Mouse (Mus musculus): ENCODE measurements around the gene Sez6l. TPM values are rescaled to one million over a fixed set of nuclear protein-coding genes. Genes with fewer than 3 reads are reported as not detected.

Sez6l gene
- total and polyA plus RNA-seq, 3 experiments: 0.11 TPM; not detected in 2

DNA sequence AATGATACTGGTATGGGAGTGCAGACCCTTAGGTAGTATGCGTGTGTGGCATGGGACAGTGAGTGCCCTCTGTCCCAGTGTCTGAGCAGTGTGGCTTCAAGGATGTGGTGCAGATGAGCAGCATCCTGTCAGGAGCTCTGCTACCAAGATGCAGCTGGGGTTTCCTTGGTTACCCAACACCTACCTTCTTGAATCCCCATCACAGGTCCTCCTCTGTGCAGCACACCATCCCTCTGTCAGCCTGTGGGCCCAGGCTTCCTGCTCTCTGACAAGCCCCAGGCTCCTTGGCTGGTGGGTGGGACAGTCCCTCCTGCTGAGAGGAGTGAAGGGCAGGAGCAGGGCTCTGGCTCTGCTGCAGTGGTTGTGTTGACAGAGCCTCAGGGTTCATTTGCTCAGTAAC lies 199.6 kb downstream of the Sez6l start:
- Histone ChIP-seq H3K4me1 (ENCODE audit: insufficient read depth, low read depth, low read length) (peaks cover 8% of the 10 kb centered on the region), H3K9me3 (replicated peaks) (no peaks in the 10 kb centered on the region), H3K36me3 (replicated peaks) (peaks cover 92% of the 10 kb centered on the region), H3K4me3 (ENCODE audit: low read depth, low read length) (no peak overlapping the region), H3K27me3 (ENCODE audit: insufficient read depth, low read length) (no peaks in the 10 kb centered on the region)
- DNase-seq (ENCODE audit: low spot score) (no peak), ATAC-seq (ENCODE audit: extremely low read depth, insufficient number of reproducible peaks, low FRiP score, poor library complexity, severe bottlenecking) (no peak)
- TF ChIP-seq POLR2AphosphoS5 (IDR thresholded peaks at IDR 0.05; ENCODE audit: insufficient replicate concordance, low read depth, low read length) (no peak), GATA2 (IDR thresholded peaks at IDR 0.05; ENCODE audit: borderline replicate concordance, low read depth, low read length) (no peak), TAL1 (conservative IDR thresholded peaks at IDR 0.05; ENCODE audit: low read depth, low read length) (no peak), CTCF (IDR thresholded peaks at IDR 0.05; ENCODE audit: low read depth, low read length) (no peak), GATA1 (IDR thresholded peaks at IDR 0.05; ENCODE audit: borderline replicate concordance, low read length) (no peak)

DNA sequence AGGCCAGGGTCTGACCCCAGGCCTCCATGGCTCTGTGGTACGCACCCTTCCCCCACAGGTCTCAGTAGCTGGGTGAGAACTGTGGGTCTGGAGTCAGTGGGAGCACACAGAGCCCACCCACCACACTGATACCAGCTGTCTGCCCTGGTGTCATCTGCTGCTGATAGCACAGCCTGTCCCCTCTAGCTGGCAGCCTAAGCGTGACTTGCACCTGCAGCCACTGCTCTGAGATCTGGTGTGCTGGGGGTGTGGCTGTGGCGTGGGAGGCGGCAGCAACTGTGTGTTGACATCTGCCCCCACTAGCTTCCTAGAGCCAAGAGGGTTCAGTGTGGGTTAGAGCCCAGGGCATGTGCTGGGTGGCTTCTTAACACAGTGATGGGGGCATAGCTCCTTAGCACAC lies 200.9 kb downstream of the Sez6l start:
- ATAC-seq (ENCODE audit: extremely low read depth, insufficient number of reproducible peaks, low FRiP score, poor library complexity, severe bottlenecking) (no peak), DNase-seq (ENCODE audit: low spot score) (no peak)
- Histone ChIP-seq H3K4me1 (ENCODE audit: insufficient read depth, low read depth, low read length) (peaks cover 10% of the 10 kb centered on the region), H3K27me3 (ENCODE audit: insufficient read depth, low read length) (no peaks in the 10 kb centered on the region), H3K36me3 (replicated peaks) (peaks cover 99% of the 10 kb centered on the region), H3K4me3 (ENCODE audit: low read depth, low read length) (no peak overlapping the region), H3K9me3 (replicated peaks) (no peaks in the 10 kb centered on the region)
- TF ChIP-seq POLR2AphosphoS5 (IDR thresholded peaks at IDR 0.05; ENCODE audit: insufficient replicate concordance, low read depth, low read length) (no peak), TAL1 (conservative IDR thresholded peaks at IDR 0.05; ENCODE audit: low read depth, low read length) (no peak), CTCF (IDR thresholded peaks at IDR 0.05; ENCODE audit: low read depth, low read length) (no peak)

DNA sequence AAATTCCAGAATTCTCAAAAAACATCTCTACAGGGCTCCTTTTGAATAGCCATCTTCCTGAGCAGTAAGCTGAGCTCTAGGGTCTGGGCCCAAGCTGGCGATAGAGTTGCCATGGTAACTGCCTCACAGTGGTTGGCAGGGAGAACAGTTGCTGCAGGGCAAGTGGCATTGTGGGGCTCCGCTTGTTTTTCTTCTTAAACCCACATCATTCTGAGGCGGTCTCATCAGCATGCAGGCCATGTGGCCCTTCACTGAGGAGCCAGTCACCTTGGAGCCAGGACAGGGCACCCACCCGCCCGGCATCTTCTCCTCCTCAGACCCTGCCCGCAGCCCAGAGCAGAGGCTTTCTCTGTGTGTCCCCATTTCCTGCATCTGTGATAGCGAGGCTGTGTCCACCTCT lies 205.1 kb downstream of the Sez6l start:
- DNase-seq (ENCODE audit: low spot score) (no peak), ATAC-seq (ENCODE audit: extremely low read depth, insufficient number of reproducible peaks, low FRiP score, poor library complexity, severe bottlenecking) (no peak)
- H3K4me1 ChIP-seq (ENCODE audit: insufficient read depth, low read depth, low read length): peaks cover 13% of the 10 kb centered on the region
- no peak overlapping the region for H3K4me3 ChIP-seq (ENCODE audit: low read depth, low read length)
- no peaks in the 10 kb centered on the region for H3K9me3 ChIP-seq (replicated peaks)
- peaks cover 99% of the 10 kb centered on the region for H3K36me3 ChIP-seq (replicated peaks)
- no peaks in the 10 kb centered on the region for H3K27me3 ChIP-seq (ENCODE audit: insufficient read depth, low read length)
- TF ChIP-seq GATA2 (IDR thresholded peaks at IDR 0.05; ENCODE audit: borderline replicate concordance, low read depth, low read length): no peak
- TF ChIP-seq GATA1 (IDR thresholded peaks at IDR 0.05; ENCODE audit: borderline replicate concordance, low read length): no peak
- TF ChIP-seq POLR2AphosphoS5 (IDR thresholded peaks at IDR 0.05; ENCODE audit: insufficient replicate concordance, low read depth, low read length): no peak
- no peak for TF ChIP-seq CTCF (IDR thresholded peaks at IDR 0.05; ENCODE audit: low read depth, low read length)
- TF ChIP-seq TAL1 (conservative IDR thresholded peaks at IDR 0.05; ENCODE audit: low read depth, low read length): no peak

DNA sequence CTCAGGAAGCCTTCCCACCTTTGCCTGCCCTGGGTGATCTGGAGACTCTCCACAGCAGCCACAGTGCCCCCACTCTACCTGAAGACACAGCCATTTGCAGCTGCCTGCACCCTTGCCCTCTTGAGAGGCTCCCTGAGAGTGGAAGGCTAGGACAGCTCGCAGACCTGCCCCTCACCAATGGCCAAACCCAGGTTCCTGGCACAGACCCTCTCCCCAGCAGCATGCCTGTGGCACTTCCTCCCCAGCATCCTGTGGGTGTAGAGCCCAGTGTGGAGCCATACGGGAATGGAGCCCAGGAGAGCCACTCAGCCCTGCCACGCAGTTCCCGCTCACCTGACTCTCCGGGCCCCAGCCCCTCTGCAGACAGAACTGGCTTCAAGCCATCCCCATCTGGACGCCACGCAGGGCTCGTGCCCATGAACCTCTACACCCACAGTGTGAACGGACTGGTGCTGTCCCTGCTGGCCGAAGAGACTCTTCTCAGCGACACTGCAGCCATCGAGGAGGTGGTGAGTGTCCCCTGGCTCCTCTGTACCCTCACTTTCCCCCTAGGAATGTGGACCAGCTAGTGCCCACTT lies 206.7 kb downstream of the Sez6l start:
- no peak for ATAC-seq (ENCODE audit: extremely low read depth, insufficient number of reproducible peaks, low FRiP score, poor library complexity, severe bottlenecking)
- H3K27me3 ChIP-seq (ENCODE audit: insufficient read depth, low read length): no peaks in the 10 kb centered on the region
- no peak for DNase-seq (ENCODE audit: low spot score)
- peaks cover 95% of the 10 kb centered on the region for H3K36me3 ChIP-seq (replicated peaks)
- no peak for TF ChIP-seq CTCF (IDR thresholded peaks at IDR 0.05; ENCODE audit: low read depth, low read length)
- TF ChIP-seq TAL1 (conservative IDR thresholded peaks at IDR 0.05; ENCODE audit: low read depth, low read length): no peak
- TF ChIP-seq GATA2 (IDR thresholded peaks at IDR 0.05; ENCODE audit: borderline replicate concordance, low read depth, low read length): no peak
- no peak for TF ChIP-seq POLR2AphosphoS5 (IDR thresholded peaks at IDR 0.05; ENCODE audit: insufficient replicate concordance, low read depth, low read length)
- no peak for TF ChIP-seq GATA1 (IDR thresholded peaks at IDR 0.05; ENCODE audit: borderline replicate concordance, low read length)
- H3K4me3 ChIP-seq (ENCODE audit: low read depth, low read length): no peak overlapping the region
- peaks cover 8% of the 10 kb centered on the region; the same call in 1 of the 2 replicates for H3K4me1 ChIP-seq (ENCODE audit: insufficient read depth, low read depth, low read length)
- no peaks in the 10 kb centered on the region for H3K9me3 ChIP-seq (replicated peaks)

DNA sequence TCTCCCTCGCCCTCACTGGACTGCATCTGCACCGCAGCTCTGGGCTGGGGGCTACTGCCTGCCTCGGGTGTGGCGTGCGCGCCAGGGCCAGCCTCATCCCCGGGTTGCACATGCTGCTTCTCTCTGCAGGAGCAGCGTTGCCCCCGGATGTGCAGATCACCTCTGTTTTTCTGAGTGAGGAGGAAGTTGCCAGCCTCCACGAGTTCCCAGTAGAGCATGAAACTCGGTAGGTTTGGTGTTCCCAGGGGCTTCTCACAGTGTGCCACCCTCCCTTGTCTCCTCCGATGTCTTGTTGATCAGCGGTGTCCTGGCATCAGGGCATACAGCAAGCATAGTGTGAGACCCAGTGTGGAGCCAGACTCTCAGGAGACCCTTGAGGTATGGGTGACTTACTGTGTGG lies 207.7 kb downstream of the Sez6l start:
- 0 out of 2 replicates have a peak, but pooled peaks cover 8% of the 10 kb centered on the region for H3K4me1 ChIP-seq (ENCODE audit: insufficient read depth, low read depth, low read length)
- no peaks in the 10 kb centered on the region for H3K27me3 ChIP-seq (ENCODE audit: insufficient read depth, low read length)
- no peak for DNase-seq (ENCODE audit: low spot score)
- no peaks in the 10 kb centered on the region for H3K9me3 ChIP-seq (replicated peaks)
- no peak for ATAC-seq (ENCODE audit: extremely low read depth, insufficient number of reproducible peaks, low FRiP score, poor library complexity, severe bottlenecking)
- no peak for TF ChIP-seq POLR2AphosphoS5 (IDR thresholded peaks at IDR 0.05; ENCODE audit: insufficient replicate concordance, low read depth, low read length)
- no peak for TF ChIP-seq TAL1 (conservative IDR thresholded peaks at IDR 0.05; ENCODE audit: low read depth, low read length)
- TF ChIP-seq GATA2 (IDR thresholded peaks at IDR 0.05; ENCODE audit: borderline replicate concordance, low read depth, low read length): no peak
- no peak for TF ChIP-seq GATA1 (IDR thresholded peaks at IDR 0.05; ENCODE audit: borderline replicate concordance, low read length)
- no peak for TF ChIP-seq CTCF (IDR thresholded peaks at IDR 0.05; ENCODE audit: low read depth, low read length)
- H3K36me3 ChIP-seq (replicated peaks): peaks cover 95% of the 10 kb centered on the region
- no peak overlapping the region for H3K4me3 ChIP-seq (ENCODE audit: low read depth, low read length)

Other genes starting within 250 kb of the Sez6l start
- 28.0 and 49.0 TPM in 2 replicates for gene Srrd, start 234.1 kb downstream of the Sez6l start, total RNA-seq (2014; fragmentation: Nextera tagmentation)
- 18.5 and 28.7 TPM in 2 replicates for gene Srrd, start 234.1 kb downstream of the Sez6l start, total RNA-seq (2017)
- 21.3 and 27.5 TPM in 2 replicates for gene Srrd, start 234.1 kb downstream of the Sez6l start, polyA plus RNA-seq (2012)
- gene Hps4, start 234.1 kb downstream of the Sez6l start, total RNA-seq (2014; fragmentation: Nextera tagmentation): 31.7 and 33.8 TPM in 2 replicates
- gene Hps4, start 234.1 kb downstream of the Sez6l start, total RNA-seq (2017): 16.7 and 21.5 TPM in 2 replicates
- gene Hps4, start 234.1 kb downstream of the Sez6l start, polyA plus RNA-seq (2012): 40.7 and 47.7 TPM in 2 replicates
- gene Gm6583, start 221.2 kb downstream of the Sez6l start, total RNA-seq (2014; fragmentation: Nextera tagmentation): not detected in 2 replicates
- not detected in 2 replicates for gene Gm6583, start 221.2 kb downstream of the Sez6l start, total RNA-seq (2017)
- not detected in 2 replicates for gene Gm6583, start 221.2 kb downstream of the Sez6l start, polyA plus RNA-seq (2012)
- not detected in 2 replicates for gene Asphd2, start 182.3 kb downstream of the Sez6l start, total RNA-seq (2014; fragmentation: Nextera tagmentation)
- gene Asphd2, start 182.3 kb downstream of the Sez6l start, total RNA-seq (2017): 0.12 and 0.16 TPM in 2 replicates
- not detected in 2 replicates for gene Asphd2, start 182.3 kb downstream of the Sez6l start, polyA plus RNA-seq (2012)
- gene Gm6588, start 127.8 kb downstream of the Sez6l start, total RNA-seq (2014; fragmentation: Nextera tagmentation): not detected in 2 replicates
- gene Gm6588, start 127.8 kb downstream of the Sez6l start, total RNA-seq (2017): 0.16 TPM in 1 of 2 replicates, not detected in the other
- gene Gm6588, start 127.8 kb downstream of the Sez6l start, polyA plus RNA-seq (2012): not detected in 2 replicates